Mouse (Mus musculus) testis, postnatal 14 days (tissue): ENCODE measurements around the gene Ednrb.

Experiments
- DNase-seq: peaks from one replicate; pipeline ENCODE4 v3.0.0; 2021; ENCODE audit warnings: low spot score

Ednrb gene

DNA sequence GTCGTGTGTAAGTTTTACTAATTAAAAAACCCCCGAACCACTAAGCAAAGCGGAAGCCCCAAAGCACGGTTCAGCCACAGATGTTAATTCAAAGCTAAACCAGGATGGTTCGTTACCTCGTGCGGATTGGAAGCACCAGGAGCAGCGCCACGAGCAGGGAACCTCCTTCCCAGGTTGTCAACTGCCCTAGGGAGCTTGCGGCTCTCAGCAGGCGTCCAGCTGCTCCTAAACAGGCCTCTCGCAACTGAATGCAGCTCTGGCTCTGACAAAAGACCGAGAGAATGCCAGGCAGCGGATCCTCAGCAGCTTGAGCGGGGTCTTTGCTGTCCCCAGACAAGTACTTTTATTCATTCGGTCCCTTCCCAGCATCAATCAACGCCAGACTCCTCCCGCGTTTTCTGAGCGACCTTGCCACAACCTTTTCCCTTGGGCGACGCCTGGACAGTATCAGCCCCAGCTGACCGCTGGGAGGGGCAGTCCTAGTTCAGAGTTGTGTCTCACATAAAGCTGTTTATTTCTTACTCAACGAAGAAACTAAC is at the start of gene Ednrb:
Gene Ednrb, minus strand, starts transcription at position 392 of the 539 bp plus-strand sequence.
- DNase-seq: no peak

DNA sequence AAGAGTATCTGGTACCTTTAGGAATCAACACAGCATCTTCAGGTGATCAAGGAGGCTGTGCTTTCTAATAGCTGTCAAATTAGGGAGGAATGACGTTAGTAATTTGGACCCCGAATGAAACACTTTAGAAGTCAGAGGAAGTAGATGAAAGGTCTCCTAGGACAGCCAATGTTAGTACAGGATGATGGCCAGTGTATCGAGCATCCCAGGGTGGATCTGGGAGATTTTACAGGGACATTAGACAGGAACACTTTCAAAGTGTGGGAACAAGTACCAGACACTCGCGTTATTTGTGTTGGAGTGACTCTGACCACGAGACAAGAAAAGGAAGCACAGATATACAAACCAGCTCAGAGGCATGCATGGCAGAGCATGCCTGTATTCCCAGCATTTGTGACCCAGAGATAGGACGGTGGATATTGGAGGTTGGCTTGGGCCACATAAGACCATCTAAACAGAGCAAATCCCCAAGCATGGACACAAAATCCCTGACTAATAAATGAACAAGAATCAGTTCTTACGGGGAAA is 48.3 kb upstream of the Ednrb start:
- DNase-seq: no peak

DNA sequence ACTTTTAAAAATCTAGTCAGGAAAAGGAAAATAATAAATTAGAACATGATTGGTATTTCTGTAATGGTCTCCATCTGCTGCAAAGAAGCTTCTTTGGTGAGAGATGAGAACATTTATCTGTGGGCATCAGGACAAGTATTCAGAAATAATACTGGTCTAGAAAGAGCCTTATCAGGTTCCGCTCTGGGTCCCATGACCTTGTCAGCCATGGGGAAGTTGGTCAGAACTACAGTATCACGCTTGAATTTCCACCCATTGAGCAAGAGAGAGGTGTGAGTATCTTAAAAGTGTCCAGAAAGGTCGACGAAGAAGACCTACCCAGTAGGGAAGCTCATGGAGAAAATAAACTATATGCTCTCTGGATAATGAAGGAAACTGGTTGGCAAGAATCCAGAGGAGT is 46.6 kb upstream of the Ednrb start:
- no peak for DNase-seq

DNA sequence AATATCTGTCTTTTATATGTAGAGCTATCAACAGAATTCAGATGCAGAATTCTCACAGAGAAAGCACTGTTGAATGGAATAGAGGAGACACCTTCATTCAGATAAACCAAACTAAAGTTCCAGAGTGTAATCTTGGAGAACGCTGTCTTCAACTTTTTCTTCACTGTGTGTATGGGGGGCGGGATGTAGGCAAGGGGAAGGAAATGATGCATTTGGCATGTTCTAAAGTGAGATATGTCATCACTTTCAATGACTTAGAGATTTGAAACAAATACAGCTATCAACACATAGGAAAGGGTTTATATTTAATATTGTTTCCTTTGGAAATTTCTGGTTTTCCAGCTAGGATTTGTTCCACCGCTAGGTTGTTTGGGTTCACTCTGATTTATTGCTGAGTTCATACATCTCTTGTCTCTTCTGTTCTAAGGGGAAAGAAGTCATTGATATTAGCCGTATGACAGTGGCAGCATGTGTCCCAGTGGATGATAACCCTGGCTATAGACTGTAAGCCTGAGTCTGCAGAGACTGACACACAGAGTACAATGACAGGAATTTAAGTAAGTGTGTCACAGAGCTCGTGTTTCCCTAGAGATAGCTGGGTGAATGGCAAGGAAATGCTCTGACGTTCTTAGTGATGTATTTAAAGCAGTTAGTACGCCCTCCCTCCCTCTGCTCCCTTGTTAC is 40.8 kb upstream of the Ednrb start:
- DNase-seq: no peak

DNA sequence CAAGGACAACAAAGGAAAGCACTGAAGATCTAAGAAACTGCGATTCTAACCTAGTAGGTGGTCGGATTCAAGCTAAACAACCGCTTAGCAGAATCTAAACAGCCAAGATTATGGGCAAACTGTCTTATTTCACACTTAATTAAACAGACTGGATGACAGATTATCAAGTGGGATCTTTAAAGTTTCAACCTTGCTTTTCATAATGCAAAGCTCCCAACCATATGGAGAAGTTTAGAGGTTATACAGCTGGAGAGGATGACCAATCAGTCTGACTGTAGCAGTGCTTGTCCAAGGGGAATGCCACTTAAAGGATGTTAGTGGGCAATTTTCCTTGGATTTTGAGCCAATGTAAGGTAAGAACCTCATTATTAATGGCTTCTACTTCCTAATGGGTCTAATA is 38.7 kb upstream of the Ednrb start:
- no peak for DNase-seq

DNA sequence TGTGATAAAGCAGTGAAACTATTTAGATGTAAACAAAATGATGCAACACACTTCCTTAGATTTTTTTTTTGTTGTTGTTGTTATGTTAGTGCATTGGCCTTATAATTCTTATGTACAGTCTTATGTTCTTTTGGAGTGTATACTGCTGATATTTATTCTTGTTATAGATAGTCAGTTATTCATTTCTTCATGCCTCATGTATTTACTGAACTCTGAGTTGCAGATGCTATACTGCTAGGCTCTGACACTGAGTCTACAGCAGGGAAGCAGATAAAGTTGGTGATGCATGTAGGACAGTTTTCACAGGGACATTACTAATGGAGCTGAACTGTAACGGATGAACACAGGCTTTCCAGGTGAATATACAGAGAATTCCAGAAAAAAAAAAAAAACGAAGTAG is 32.9 kb upstream of the Ednrb start:
- DNase-seq: no peak

DNA sequence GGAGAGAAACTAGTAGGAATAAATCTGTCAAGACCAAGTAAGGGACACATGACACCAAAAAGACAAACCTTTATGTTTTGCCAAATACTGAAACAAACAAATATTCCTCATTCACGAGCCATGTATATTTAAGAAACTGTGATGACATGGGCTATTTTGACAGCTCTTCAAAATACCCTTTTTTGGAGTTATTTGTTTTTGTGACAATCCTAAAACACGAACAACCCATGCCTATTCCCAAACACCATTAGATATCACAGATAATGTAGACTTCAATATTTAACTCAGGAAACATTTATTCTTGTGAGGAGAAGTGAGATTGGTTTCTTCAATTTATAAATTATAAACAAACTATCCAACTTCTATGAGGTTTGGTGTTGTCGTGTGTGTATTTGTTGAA is 32.4 kb upstream of the Ednrb start:
- DNase-seq: no peak

DNA sequence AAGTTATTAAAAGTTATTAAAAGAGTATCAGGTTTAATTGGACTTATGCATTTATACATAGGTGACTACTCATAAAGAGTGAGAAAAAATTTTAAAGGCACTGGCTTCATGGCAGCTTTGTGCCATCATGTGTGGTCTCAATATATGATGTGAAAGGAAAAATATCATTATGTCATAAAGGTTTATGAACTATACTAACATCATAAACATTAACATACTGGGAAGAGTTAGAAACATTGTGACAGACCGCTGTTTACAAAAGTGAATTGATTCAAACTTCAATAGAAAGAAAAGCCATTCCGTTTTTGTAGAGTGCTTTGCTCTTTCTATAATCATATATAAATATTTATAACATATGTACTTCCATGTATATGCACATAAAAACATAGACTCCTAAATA is 22.4 kb upstream of the Ednrb start:
- DNase-seq: no peak

DNA sequence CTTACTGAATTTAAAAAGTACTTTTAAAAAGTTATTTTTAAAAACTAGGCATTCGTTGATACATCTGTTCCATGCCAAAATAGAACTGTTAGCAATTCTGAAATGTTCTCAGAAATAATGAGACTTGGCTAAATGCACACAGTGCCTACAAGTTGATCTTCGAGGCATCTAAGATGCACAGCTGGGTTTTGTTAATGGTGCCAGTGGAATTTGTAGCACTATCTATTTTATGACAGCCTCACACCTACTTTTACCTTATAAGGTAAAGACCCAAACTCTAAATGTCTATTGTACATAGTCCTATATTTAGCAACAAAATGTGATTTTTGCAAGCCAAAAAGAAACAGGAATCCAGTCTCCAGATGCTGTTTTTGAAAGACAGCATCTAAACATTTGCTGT is 21.0 kb upstream of the Ednrb start:
- no peak for DNase-seq

DNA sequence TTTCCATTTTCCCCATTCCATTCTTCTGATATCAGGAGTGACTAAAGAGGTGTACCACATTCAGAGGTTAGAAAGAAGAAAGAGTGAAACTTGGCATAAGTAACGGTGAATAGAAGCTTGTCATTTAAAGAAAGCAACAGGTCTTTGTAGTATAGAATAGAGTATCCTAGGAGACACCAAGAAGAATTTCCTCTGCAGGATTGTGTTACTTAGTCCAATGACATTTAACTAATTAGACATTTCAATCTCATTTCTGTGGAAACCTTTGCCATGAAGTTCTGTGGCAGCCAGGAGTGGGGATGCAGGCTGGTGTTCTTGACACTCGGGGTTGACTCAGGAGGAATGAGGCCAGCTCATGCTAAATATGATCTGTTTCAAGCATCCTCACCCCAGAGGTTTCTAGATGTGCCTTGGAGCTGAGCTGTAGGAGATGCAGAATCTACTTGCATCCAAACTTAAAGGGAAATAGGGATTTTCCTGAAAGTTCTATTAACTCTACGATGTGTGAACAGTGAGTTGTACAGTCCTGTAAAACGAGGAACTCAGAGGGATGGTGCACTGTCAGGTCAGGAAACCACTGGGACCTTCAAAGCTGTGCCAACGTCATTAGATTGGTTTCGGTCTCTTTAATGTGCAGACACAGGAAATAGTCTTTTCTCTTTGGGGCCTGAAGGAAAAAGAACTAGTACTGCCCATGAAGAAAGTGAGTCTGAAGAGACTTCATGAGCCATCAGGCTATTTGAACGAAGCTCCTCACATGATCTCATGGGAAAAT is 6.1 kb upstream of the Ednrb start:
- no peak for DNase-seq

DNA sequence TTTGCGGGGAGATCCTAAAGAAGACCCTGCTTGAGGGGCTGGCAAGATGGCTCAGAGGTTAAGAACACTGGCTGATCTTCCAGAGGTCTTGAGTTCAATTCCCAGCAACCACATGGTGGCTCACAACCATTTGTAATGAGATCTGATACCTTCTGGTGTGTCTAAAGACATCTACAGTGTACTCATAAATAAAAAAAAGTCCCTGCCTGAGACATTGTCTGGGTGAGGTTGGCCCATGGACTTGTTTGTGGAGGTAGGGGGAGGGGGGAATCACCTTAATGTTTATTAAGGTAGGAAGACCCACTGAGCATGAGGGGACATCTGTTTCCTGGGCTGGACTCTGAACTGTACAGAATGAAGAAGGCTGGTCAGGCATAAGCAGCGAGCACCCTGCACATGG is 1.5 kb upstream of the Ednrb start:
- no peak for DNase-seq

DNA sequence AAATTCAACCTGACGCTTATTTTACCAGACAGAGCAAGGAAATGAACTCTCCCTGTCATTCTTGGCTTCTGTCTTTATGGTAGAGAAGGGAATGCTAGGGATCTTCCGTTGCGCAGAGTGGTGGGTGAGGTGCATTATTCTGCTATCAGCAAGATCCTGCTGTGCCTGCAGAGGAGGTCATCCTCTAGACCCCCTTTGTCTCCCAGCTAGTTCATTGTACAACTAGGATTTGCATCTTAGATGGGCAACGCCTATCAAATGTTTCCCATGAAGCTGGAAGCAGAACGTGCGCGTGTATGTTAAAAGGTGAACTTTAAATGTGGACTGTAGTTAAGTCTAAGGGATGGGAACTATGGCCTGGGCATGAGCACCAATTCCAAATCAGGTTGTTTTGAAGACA is 742 bp upstream of the Ednrb start:
- DNase-seq: no peak

DNA sequence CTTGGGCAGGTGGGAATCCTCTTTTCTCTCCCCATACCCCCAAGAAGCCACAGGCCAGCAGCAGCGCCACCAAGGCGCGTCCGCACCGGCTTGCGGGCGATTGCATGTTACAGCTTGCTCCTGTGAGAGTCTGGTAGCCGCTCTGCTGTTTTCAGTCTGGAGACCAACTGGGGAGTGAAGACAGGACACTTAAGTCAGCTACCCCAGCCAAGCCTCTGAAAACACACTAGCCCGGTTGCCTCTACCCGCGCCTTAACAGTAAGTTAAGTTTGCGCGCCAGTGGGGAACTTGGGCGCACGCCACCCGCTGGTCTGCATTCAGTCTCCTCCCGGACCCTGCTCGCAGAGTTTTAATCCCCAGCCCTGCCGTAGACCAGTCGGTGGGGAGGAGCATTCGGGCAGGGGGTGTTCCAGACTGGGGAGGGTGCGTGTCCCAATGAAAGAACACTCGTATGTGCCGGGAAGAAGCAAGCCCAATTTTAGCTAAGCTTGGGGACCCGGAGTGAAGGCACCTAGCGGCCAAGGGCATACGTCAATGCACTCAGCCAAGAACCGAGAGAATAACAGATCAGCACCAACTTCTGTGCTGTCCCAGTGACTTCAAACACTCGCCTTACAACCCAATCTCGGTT is 716 bp downstream of the Ednrb start:
- DNase-seq: no peak

DNA sequence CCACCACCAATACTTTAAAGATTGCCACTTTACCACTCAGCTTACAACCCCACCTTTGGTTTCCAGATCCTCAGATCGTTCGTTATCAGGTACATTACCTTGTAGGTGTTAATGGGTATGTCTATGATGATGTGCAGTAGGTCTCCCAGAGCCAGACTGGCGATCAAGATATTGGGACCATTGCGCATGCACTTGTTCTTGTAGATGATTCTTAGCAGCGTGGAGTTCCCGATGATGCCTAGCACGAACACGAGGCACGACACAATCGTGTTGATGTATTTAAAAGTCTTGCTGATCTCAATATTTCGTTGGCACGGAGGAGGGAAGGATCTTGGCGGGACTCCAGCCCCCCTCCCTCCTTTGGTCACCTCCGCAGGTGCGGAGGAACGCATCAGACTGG is 1.3 kb downstream of the Ednrb start:
- DNase-seq: no peak

DNA sequence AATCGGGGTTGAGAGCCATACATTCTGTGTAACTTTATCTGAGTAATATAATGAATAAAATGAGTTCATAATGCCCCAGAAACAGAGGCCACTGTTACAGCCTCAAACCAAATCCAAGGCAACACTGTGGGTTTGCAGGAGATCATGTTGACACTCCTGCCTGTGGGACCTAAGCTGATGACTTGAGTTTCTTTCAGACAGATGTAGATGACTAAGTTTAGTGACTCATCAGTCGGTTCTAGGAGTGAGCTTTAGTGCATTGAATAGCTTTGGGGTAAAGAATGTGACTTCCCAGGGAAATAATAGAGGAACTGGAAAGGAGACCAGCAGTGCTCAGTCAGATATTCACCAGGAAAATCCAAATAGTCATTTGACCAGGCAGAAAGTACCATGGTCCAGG is 3.8 kb downstream of the Ednrb start:
- no peak for DNase-seq

DNA sequence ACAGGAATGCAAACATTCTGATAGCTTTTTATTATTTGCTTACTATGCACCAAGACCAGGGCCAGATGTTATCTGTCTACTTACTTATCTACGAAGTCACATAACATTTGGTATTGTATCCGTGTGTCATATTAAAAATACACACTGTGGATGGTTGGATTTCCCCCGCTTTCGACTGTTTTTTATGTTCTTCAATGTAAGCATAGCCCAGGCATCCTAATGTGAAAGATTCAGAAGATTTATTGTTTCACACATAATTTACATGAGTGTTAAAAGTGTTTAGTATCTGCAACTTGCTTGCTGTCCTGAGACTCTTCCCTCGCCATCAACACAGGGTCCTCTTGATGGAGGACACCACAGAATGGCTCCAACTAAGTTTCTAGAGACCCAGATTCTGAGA is 5.3 kb downstream of the Ednrb start:
- no peak for DNase-seq

DNA sequence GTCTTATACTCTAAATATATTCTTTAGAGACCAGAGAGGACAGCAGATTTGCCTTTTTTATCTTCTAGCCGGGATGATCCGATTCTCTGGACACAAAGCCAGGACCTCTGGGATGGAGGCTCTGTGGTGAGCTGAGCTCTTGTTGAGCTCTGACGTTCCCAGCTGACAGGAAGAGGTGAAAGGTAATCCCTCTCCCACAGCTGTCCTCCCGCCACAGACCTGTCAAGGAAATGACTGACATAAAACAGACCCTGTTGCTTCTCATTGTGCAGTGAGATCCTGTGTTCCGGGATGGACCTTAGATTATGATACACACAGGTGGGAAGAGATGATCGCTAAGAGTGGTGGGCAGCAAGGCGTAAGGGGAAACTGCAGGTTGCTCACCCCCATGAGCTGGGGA is 9.6 kb downstream of the Ednrb start:
- DNase-seq: no peak

DNA sequence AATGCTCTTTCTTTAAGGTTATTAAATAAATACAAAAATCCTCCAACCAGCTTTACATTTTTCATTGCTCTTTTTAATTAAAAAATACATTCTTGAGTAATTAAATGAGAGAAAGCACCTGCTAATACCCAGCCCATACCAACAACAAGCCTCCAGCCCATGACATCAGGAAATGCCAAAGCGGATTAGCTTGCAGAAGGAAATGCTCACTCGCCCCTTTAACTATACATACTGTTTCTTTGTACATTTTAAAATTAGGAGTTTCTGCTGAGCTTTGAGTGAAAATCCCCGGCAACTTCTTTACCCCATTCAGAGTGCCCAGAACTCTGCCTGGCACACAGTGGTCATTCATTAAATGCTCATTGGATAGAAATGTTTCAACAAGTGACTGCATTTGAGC is 10.1 kb downstream of the Ednrb start:
- DNase-seq: no peak

DNA sequence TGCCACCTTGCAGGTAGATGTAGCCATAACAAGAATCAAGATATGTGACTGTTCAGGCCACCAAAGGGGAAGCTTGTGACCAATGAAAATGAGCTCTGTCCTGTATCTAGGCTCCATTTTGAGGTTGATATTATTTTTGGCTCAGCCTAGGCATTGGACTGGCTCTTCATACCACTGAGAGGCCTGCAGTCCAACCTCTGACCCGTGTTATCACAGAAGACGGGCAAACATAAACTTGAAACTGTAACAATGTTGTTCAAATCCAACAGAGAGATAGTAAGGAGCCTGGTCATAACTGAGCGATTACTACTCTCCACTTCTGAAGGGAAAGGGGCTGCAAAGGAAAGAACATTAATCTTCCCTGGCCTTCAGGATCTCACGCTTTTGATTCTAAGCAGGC is 11.7 kb downstream of the Ednrb start:
- no peak for DNase-seq

DNA sequence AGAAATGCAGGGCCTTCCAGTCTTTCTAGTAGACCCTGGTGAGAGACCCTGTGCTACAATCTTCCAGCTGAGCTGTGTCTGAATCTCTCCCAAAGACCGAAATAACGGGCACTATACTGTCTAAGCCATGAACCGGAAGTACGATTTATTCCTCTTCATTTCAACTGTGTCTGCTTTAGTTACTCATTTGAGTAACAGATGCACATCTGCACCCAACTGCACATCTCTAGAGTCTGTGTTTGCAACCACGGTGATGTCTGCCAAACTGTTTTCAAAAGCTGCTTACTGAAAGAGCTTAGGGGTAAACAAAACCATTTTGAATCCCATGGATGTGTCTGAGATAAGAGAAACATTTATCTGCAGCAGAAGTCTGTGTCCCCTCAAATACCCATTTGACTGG is 13.2 kb downstream of the Ednrb start:
- DNase-seq: no peak

DNA sequence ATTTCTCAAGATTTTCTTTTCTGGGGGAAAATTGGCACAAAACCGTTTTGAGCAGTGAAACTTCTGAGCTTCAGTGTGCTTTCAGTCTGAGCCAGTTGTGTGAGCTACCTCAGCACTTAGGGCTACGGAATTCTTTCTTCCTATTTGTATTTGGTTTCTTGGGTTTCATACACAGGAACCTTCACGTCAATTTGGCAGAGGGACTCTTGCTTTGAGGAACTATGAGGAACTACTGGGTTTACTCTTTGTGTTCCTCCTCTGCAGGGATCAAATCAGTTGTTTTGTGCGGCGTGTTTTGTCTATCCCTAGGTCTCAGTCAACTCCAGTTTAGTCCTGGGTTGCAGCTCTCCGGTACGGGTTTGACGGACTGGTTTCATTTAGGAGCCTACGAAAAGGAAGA is 17.9 kb downstream of the Ednrb start:
- DNase-seq: no peak

DNA sequence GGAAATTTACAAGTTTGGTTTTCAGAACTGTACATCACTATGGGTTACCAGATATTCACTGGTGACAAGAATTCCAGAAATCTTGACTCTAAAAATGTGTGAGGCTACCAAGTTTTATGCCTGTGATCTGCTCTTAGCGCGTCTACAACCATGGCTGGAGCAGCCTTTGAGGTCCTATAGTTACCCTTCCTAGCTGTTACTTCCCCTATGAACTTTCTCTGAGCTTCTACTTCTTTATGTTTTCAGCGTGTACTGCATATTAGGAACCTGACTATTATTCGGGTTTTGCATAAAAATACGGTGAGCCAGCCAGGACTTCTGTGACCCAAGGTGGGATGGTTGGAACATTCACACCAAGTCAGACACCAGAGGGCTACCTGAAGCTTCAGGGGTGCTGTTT is 18.3 kb downstream of the Ednrb start:
- DNase-seq: no peak

DNA sequence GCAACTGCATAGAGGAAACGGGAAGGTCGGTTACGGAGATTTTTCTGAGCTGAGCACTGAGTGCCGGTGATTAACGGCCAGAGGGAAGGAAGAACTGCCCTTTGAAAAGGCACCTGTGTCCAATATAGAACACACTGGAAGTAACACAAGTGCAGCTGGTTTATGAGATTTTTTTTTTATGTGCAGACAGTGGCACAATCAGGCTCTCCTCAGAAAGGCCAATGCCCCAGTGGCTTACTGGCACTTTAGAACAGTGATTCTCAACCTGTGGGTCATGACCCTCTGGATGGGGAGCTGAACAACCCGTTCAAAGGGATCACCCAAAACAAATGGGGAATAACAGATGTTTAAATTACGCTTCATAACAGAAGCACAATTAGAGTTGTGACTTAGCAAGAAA is 20.7 kb downstream of the Ednrb start:
- no peak for DNase-seq
